Mouse (Mus musculus): ENCODE data around the gene Olfr504.
"Not testable (repeated sequence)": the region's sequence is repeated elsewhere in the genome, so short reads cannot be mapped to it uniquely, and the experiment has no call there.

Gene Olfr504

DNA sequence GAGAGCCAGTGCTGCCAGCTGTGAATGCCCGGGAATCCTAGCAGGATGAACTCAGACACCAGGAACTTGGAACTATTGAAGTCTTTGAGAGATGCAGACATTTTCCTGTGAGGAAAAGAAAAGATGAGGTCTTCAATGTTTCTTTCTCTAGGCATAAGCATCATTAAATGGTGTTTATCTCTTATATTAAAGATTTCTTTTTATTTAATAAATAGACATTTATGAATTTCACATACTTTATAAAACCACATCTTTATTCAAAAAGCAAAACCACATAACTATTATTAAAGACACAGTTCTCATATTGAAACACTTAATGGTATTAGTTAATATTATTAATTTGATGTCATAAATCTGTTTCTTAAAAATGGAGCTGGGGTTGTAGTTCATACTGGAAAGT is at the start of gene Olfr504:
Olfr504 (minus strand) TSS at position 101 of the 400 bp plus-strand sequence.
- no peak for DNase-seq (ENCODE audit: low read depth, low spot score)

- DNase-seq (ENCODE audit: low read depth, low spot score) = no peak
Observed at GRCm38 (mm10) chr7:108614110-108614509, 48.5 kb upstream of the Olfr504 start.

DNA sequence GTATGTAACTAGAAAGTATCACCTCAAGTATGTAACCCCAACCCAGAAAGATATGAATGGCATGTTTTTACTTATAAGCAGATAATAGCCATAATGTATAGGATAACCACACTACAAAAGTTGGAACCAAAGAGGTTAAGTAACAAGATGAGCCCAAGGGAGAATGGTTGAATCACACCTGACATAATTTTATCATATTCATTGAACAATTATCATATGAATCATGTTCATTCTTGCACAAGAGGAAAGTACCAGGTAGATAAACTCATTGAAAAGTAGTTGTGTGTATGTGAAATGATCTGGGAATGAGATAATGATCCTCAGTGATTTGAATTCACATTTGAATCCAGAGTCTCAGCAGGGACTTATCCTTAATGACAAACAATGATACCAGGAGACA is 44.9 kb upstream of the Olfr504 start, which contains the start of gene Olfr506:
Olfr506 (plus strand) TSS at position 301 of the 400 bp plus-strand sequence.
- DNase-seq (ENCODE audit: low read depth, low spot score) = no peak

GRCm38 (mm10) chr7:108601916-108602315 is 36.3 kb upstream of the Olfr504 start:
- DNase-seq (ENCODE audit: low read depth, low spot score) = not testable (repeated sequence)

- DNase-seq (ENCODE audit: low read depth, low spot score) = no peak
Observed at GRCm38 (mm10) chr7:108589797-108590196, 24.2 kb upstream of the Olfr504 start.

GRCm38 (mm10) chr7:108544227-108544626 is 21.4 kb downstream of the Olfr504 start, which contains the start of gene Olfr503:
Gene Olfr503 (plus strand): TSS chr7:108544527.
- not testable (repeated sequence) for DNase-seq (ENCODE audit: low read depth, low spot score)

DNA sequence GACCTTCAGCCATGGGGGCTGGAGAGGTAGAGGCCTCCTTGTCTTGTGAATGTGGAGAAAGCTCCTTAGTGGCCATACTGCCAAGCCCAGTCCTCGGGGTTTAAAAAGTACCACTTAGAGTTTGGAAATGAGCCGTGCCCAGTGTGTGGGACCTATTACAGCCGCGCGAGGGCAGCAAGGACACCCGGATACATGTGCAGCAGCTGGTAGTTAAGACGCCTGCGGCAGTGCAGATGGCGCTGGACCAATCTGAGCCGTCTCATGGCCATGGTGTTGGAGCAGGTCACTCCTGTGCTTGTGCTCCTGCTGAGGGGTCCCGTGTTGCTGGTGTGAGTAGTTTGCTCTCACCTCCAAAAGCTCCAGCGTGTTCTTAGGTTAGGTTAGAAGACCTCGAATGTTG is 23.2 kb downstream of the Olfr504 start:
- DNase-seq (ENCODE audit: low read depth, low spot score) = no peak

DNA sequence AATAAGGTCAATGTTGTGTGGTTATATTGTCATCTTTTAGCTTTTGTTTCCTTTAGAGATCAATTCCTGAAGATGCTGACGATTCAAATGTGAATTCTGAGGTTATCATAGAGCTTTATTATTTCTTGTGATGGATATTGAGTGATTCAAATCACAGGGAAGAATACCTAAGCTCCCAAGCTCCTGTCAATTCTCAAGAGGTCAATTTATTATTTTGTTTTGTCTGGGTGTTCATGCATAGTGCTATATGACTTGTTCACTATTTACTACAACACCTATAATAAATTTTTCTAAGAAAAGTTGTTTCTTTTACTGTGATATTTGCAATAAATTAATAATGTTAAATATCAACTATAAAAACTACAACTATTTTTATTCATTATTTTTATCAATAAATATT is 40.6 kb downstream of the Olfr504 start, which contains the start of gene Olfr502:
Olfr502 (minus strand) TSS at position 101 of the 400 bp plus-strand sequence.
- DNase-seq (ENCODE audit: low read depth, low spot score) = no peak
